Mouse (Mus musculus) Patski (cell line): ENCODE measurements at regions not wholly inside any gene's neighbourhood (a gene's known extent, or its start where the extent isn't known, plus 50 kb on each side); places are given as distances from the start of the nearest gene placed in this dataset.

ENCODE experiments used
- ATAC-seq: fragments of 100-300 bp; one replicate; pipeline ENCODE4 v1.8.0; 2021
- CTCF ChIA-PET: fragments of 350-600 bp; sonication (Branson Sonifier 250); formaldehyde crosslinking; loops from one replicate; lab custom pipeline; 2022; ENCODE audit warnings: inconsistent platforms; lab: Charles Lee
- POLR2A ChIA-PET: fragments of 350-600 bp; sonication (Branson Sonifier 250); formaldehyde crosslinking; loops from one replicate; lab custom pipeline; 2022; ENCODE audit warnings: antibody characterized with exemption, inconsistent platforms; lab: Charles Lee
- DNase-seq: peaks from one replicate; pipeline ENCODE4 v3.0.0-alpha.2; 2011; ENCODE audit warnings: low read depth, low spot score
- H3K27me3 ChIP-seq: fragments of 371-371 bp; one replicate; pipeline ENCODE4 v1.5.1; 2021
- CTCF ChIP-seq: fragments of 100-300 bp; IDR thresholded peaks from one replicate; pipeline ENCODE4 v1.5.1; 2021
- in situ Hi-C: fragments of 300-500 bp; cut with MboI; formaldehyde crosslinking; loops from 3 replicates; pipeline ENCODE4 v1.11.1; 2018; ENCODE audit warnings: low pct_unique_long_range_greater_than_20kb, mixed read lengths

GRCm38 (mm10) chr14:11501744-11502143 lies 51.6 kb upstream of the Ptprg start:
- in situ Hi-C loops: no loop called here
- ChIA-PET CTCF (no interaction called here), POLR2A (no interaction called here)
- no peak for TF ChIP-seq CTCF
- DNase-seq: no peak
- ATAC-seq: no peak
- no peaks in the 10 kb centered on the region for H3K27me3 ChIP-seq

GRCm38 (mm10) chr14:11503156-11503555 lies 50.2 kb upstream of the Ptprg start:
- in situ Hi-C loops: no loop called here

More at GRCm38 (mm10) chr14:11503156-11503555, 50.2 kb upstream of the Ptprg start:
- CTCF ChIA-PET: no interaction called here
- DNase-seq (no peak), ATAC-seq (no peak)
- H3K27me3 ChIP-seq: no peaks in the 10 kb centered on the region
- POLR2A ChIA-PET: no interaction called here
- no peak for TF ChIP-seq CTCF
